Mouse (Mus musculus) heart, postnatal 0 days (tissue): ENCODE results near the gene Stat6.

Experiments used
- CTCF ChIP-seq: IDR thresholded peaks from 2 replicates; pipeline ENCODE4 v1.5.1; 2016; ENCODE audit warnings: antibody characterized with exemption, control low read depth, low read depth
- EP300 ChIP-seq: IDR thresholded peaks from 2 replicates; pipeline ENCODE4 v1.6.1; 2016; ENCODE audit warnings: antibody characterized with exemption, low read depth

DNA sequence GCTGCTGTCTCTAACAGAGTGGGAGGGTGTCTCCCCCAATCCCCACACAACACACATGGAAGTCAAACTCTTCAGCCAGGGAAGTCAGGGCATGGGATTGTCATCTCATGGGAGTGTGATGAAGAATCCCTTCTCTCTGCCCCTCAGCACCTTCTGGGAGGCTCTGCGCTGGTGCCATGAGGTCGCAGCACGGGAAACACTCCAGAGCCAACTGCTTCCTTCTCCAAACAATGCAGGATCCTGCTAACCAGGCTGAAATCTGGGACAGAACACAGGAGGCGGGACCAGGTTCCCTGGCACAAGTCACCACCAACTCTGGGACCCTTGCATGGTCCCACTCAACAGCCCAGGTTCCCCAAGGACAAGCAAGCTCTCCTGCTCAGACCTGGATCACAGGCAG lies 25.5 kb upstream of the Stat6 start:
- no peak for TF ChIP-seq CTCF
- no peak for TF ChIP-seq EP300
